Mouse (Mus musculus): ENCODE results near the gene Fuca1.

GRCm38 (mm10) chr4:135885676-135886075 lies 34.9 kb upstream of the Fuca1 start:
- TF ChIP-seq POLR2A (IDR thresholded peaks at IDR 0.05; ENCODE audit: insufficient read depth, low read length), result no peak
- TF ChIP-seq CTCF (IDR thresholded peaks at IDR 0.05; ENCODE audit: low read depth, low read length), result no peak
